Mouse (Mus musculus): Measurements from ENCODE around the gene Rapgef5. TPM values are rescaled to one million over a fixed set of nuclear protein-coding genes. Genes with fewer than 3 reads are reported as not detected.

The Rapgef5 gene
- total and polyA plus RNA-seq, 3 experiments = 4.2 to 6.8 (median 4.8) TPM

DNA sequence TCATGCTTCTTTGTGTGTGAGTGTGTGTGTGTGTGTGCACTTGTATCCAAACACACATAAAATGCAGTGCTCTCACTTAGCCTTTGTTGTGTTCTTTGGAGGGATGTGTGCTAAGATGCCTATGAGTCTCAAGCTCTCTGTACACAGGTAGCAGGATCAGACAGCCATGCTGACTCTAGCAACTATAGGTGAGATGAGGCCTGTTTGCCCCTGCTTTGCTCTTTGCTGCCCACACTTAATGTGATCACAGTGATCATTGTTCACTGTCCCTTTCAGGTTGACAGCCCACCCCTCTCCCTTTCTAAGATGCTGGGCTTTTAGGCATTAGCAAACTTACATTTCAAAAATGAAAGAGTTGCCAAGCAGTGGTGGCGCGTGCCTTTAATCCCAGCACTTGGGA lies 158.2 kb downstream of the Rapgef5 start:
- DNase-seq (ENCODE audit: extremely low read depth) = no peak
- Histone ChIP-seq H3K27me3 (replicated peaks) (no peaks in the 10 kb centered on the region), H3K9ac (ENCODE audit: insufficient read depth, low read depth) (no peak overlapping the region), H3K9me3 (replicated peaks; ENCODE audit: low read length) (no peaks in the 10 kb centered on the region), H3K4me2 (ENCODE audit: insufficient read depth, low read depth, poor library complexity, severe bottlenecking) (no peak overlapping the region), H3K79me2 (replicated peaks; ENCODE audit: control insufficient read depth, extremely low read depth, insufficient read depth, poor library complexity, severe bottlenecking) (no peaks in the 10 kb centered on the region), H3K27ac (ENCODE audit: insufficient read depth, low read depth) (no peak overlapping the region), H3K4me1 (ENCODE audit: control insufficient read depth in 1 of 2, insufficient read depth in 2 of 2) (no peaks in the 10 kb centered on the region), H3K4me3 (replicated peaks in 1 of 3; ENCODE audit: low read depth in 2 of 3, low read length in 2 of 3, poor library complexity in 1 of 3) (no peak overlapping the region), H3K36me3 (replicated peaks in 1 of 2; ENCODE audit: control insufficient read depth in 1 of 2, insufficient read depth in 1 of 2, low read length in 1 of 2) (no peaks in the 10 kb centered on the region)
- dilution Hi-C loops (cut with MboI; ENCODE audit: extremely low pct_ligation_motif_present, extremely low pct_unique_long_range_greater_than_20kb, low sequenced_read_pairs) (no loop called here), in situ Hi-C loops (cut with MboI; ENCODE audit: low pct_ligation_motif_present, low pct_unique_long_range_greater_than_20kb, low sequenced_read_pairs) (no loop called here)
- no peak for TF ChIP-seq TBP (conservative IDR thresholded peaks at IDR 0.05; ENCODE audit: low read depth, low read length)
- TF ChIP-seq POLR2AphosphoS2 (IDR thresholded peaks at IDR 0.05; ENCODE audit: low read depth, low read length) = no peak
- no peak for TF ChIP-seq EP300 (IDR thresholded peaks at IDR 0.05; ENCODE audit: low read length)

DNA sequence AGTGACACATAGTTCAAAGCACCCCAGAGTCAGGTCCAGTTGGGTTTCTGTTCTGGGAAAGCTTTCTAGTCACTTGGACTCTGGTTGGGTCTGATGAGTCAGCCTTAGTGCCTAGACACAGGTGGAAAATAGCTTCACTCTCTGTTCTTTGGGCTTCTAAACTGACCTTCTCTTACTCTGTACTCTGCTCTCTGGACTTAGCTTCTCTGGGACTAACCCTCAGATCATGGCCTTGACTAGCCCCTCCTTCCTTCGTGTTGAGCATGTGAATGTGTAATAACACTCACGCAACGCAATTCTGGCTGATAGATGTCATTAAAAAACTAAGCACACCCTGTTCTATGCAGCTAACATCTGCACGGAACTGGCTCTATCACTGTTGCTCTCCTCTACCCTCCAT lies 160.0 kb downstream of the Rapgef5 start:
- dilution Hi-C loops (cut with MboI; ENCODE audit: extremely low pct_ligation_motif_present, extremely low pct_unique_long_range_greater_than_20kb, low sequenced_read_pairs) (no loop called here), in situ Hi-C loops (cut with MboI; ENCODE audit: low pct_ligation_motif_present, low pct_unique_long_range_greater_than_20kb, low sequenced_read_pairs) (no loop called here)
- H3K9ac ChIP-seq (ENCODE audit: insufficient read depth, low read depth) = no peak overlapping the region
- H3K27me3 ChIP-seq (replicated peaks) = no peaks in the 10 kb centered on the region
- no peaks in the 10 kb centered on the region for H3K9me3 ChIP-seq (replicated peaks; ENCODE audit: low read length)
- H3K27ac ChIP-seq (ENCODE audit: insufficient read depth, low read depth) = no peak overlapping the region
- DNase-seq (ENCODE audit: extremely low read depth) = no peak
- TF ChIP-seq UBTF (IDR thresholded peaks at IDR 0.05; ENCODE audit: low read depth, low read length) (no peak), MEF2A (IDR thresholded peaks at IDR 0.05; ENCODE audit: borderline replicate concordance, low read depth, low read length) (no peak), TBP (conservative IDR thresholded peaks at IDR 0.05; ENCODE audit: low read depth, low read length) (no peak), USF1 (IDR thresholded peaks at IDR 0.05; ENCODE audit: low read depth, low read length) (no peak), GABPA (IDR thresholded peaks at IDR 0.05; ENCODE audit: insufficient replicate concordance, low read depth, low read length) (no peak), CHD1 (IDR thresholded peaks at IDR 0.05; ENCODE audit: low read depth, low read length) (no peak), MYC (IDR thresholded peaks at IDR 0.05; ENCODE audit: low read depth, low read length) (no peak), POLR2A (IDR thresholded peaks at IDR 0.05; ENCODE audit: low read depth, low read length) (no peak), ZMIZ1 (IDR thresholded peaks at IDR 0.05; ENCODE audit: low read depth, low read length) (no peak), USF2 (conservative IDR thresholded peaks at IDR 0.05; ENCODE audit: low read depth, low read length) (no peak), MAX (IDR thresholded peaks at IDR 0.05; ENCODE audit: low read length) (no peak), NRF1 (IDR thresholded peaks at IDR 0.05; ENCODE audit: low read depth, low read length) (no peak), HCFC1 (IDR thresholded peaks at IDR 0.05; ENCODE audit: low read depth, low read length) (no peak)
- peaks cover 7% of the 10 kb centered on the region in 2 experiments for H3K4me1 ChIP-seq (ENCODE audit: control insufficient read depth in 1 of 2, insufficient read depth in 2 of 2)
- H3K4me3 ChIP-seq (replicated peaks in 1 of 3; ENCODE audit: low read depth in 2 of 3, low read length in 2 of 3, poor library complexity in 1 of 3) = no peak overlapping the region
- no peaks in the 10 kb centered on the region for H3K79me2 ChIP-seq (replicated peaks; ENCODE audit: control insufficient read depth, extremely low read depth, insufficient read depth, poor library complexity, severe bottlenecking)
- no peaks in the 10 kb centered on the region for H3K36me3 ChIP-seq (replicated peaks in 1 of 2; ENCODE audit: control insufficient read depth in 1 of 2, insufficient read depth in 1 of 2, low read length in 1 of 2)
- no peak overlapping the region for H3K4me2 ChIP-seq (ENCODE audit: insufficient read depth, low read depth, poor library complexity, severe bottlenecking)

DNA sequence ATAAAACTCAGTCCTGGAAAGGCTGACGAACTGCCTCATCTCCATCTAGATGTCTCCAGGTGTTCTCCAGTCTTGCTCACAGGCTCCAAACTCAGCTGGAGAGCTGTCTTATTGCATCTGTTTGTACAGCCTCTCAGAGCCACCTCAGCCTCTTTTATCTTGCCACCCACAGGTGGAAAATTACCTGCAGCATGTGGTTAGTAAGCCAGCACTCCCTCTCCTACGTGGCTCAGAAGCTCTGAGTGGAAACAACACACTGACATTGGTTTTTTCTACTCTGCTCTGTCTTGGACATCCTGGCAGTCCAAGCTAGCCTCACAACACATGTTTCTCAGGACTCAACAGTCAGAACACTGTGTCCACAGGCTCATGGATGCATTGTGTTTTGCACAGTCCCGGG lies 162.6 kb downstream of the Rapgef5 start:
- Histone ChIP-seq H3K36me3 (replicated peaks in 1 of 2; ENCODE audit: control insufficient read depth in 1 of 2, insufficient read depth in 1 of 2, low read length in 1 of 2) (peaks cover 0 to 2% of the 10 kb centered on the region in 2 experiments), H3K4me2 (ENCODE audit: insufficient read depth, low read depth, poor library complexity, severe bottlenecking) (no peak overlapping the region), H3K4me3 (replicated peaks in 1 of 3; ENCODE audit: low read depth in 2 of 3, low read length in 2 of 3, poor library complexity in 1 of 3) (no peak overlapping the region), H3K27me3 (replicated peaks) (no peaks in the 10 kb centered on the region), H3K79me2 (replicated peaks; ENCODE audit: control insufficient read depth, extremely low read depth, insufficient read depth, poor library complexity, severe bottlenecking) (no peaks in the 10 kb centered on the region), H3K9ac (ENCODE audit: insufficient read depth, low read depth) (no peak overlapping the region), H3K27ac (ENCODE audit: insufficient read depth, low read depth) (no peak overlapping the region), H3K9me3 (replicated peaks; ENCODE audit: low read length) (no peaks in the 10 kb centered on the region), H3K4me1 (ENCODE audit: control insufficient read depth in 1 of 2, insufficient read depth in 2 of 2) (peaks cover 16 to 18% of the 10 kb centered on the region in 2 experiments)
- no peak for TF ChIP-seq CHD1 (IDR thresholded peaks at IDR 0.05; ENCODE audit: low read depth, low read length)
- TF ChIP-seq SIN3A (IDR thresholded peaks at IDR 0.05; ENCODE audit: low read length) = no peak
- TF ChIP-seq MAX (IDR thresholded peaks at IDR 0.05; ENCODE audit: low read length) = no peak
- TF ChIP-seq RAD21 (IDR thresholded peaks at IDR 0.05; ENCODE audit: low read depth, low read length) = no peak
- no peak for TF ChIP-seq ZC3H11A (IDR thresholded peaks at IDR 0.05; ENCODE audit: low read depth, low read length)
- no peak for TF ChIP-seq USF2 (conservative IDR thresholded peaks at IDR 0.05; ENCODE audit: low read depth, low read length)
- in situ Hi-C loops (cut with MboI; ENCODE audit: low pct_ligation_motif_present, low pct_unique_long_range_greater_than_20kb, low sequenced_read_pairs) (no loop called here), dilution Hi-C loops (cut with MboI; ENCODE audit: extremely low pct_ligation_motif_present, extremely low pct_unique_long_range_greater_than_20kb, low sequenced_read_pairs) (no loop called here)
- no peak for DNase-seq (ENCODE audit: extremely low read depth)

Measured in CH12.LX (cell line).